Mouse (Mus musculus): ENCODE results near the gene Abca14. TPM values are rescaled to one million over a fixed set of nuclear protein-coding genes. Genes with fewer than 3 reads are reported as not detected.

Abca14 gene
- polyA plus RNA-seq (2014; fragmentation: Illumina TruSeq; extraction: RNeasy Lipid Tissue Mini Kit (QIAGEN cat#74804); ENCODE audit: low read depth, low replicate concordance): 1.1 TPM

GRCm38 (mm10) chr7:120203789-120204188, at the start of gene Abca14:
Abca14 (plus strand) TSS chr7:120203961.

GRCm38 (mm10) chr7:120173603-120174244, 30.0 kb upstream of the Abca14 start, which contains the start of gene Anks4b:
Anks4b (plus strand) TSS chr7:120173858.

DNA sequence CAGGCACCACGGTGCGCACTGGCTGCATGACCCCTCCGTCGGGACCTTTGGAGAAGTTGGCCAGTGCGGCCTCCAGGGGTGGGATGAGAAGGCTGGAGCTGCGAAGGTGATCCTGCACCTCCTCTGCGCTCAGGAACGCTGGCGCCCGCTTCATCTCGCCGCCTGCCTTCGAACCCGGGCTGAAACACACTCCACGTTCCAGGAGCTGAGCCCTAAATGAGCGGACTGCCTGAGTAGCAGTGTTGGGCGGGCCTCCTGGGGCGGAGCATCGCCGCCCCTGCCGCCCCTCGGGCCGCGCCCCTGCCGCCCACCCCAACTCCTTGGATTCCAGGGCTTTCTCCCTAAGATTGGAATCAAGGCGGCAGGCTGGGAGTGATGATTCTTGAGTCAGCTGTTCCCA, 2.0 kb upstream of the Abca14 start, which contains the start of gene Crym:
TSS of gene Crym (minus strand) at position 341 of the 400 bp plus-strand sequence.

DNA sequence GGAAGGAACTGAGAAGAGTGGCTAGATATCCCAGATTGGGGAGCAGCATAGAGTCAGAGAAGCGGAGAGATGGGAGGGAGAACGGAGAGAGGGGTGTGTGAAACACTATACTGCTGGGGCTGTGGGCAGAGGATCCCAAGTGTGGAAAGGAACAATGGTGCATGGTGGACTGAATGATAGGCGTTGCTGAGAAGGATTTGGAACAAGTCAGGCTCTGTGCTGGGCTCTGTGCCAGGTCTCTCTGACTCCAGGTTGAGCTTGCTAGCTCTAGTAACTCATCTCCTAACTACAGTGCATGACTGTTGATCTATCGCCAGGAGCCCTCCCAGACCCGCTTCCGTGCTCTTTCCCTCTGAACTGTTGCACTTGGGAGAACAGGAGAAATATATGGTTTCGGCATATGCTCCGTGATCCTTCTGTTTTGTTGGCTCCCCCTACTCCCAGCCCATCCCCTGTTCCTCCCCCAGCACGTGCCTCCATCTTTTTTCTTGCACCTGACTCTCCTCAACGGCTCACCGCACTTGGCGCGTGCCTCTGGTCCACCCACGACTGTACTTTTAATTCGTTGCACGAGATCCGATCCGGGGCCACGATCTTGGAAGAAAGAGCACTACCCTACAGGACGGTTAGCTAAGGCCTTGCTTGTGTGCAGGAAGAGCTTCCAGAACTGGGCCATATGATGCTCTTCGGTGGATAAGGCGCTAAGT, 124.5 kb downstream of the Abca14 start, which contains the start of gene Abca15:
TSS of gene Abca15 (plus strand) at position 584 of the 707 bp plus-strand sequence.

Other genes starting within 250 kb of the Abca14 start
- gene Dnah3, start 108.7 kb upstream of the Abca14 start, polyA plus RNA-seq (2014; fragmentation: Illumina TruSeq; extraction: RNeasy Lipid Tissue Mini Kit (QIAGEN cat#74804); ENCODE audit: low read depth, low replicate concordance): not detected
- gene Tmem159, start 101.6 kb upstream of the Abca14 start, polyA plus RNA-seq (2014; fragmentation: Illumina TruSeq; extraction: RNeasy Lipid Tissue Mini Kit (QIAGEN cat#74804); ENCODE audit: low read depth, low replicate concordance): 43.0 TPM
- 1.9 TPM for gene Zp2, start 58.7 kb upstream of the Abca14 start, polyA plus RNA-seq (2014; fragmentation: Illumina TruSeq; extraction: RNeasy Lipid Tissue Mini Kit (QIAGEN cat#74804); ENCODE audit: low read depth, low replicate concordance)
- gene Anks4b, start 30.1 kb upstream of the Abca14 start, polyA plus RNA-seq (2014; fragmentation: Illumina TruSeq; extraction: RNeasy Lipid Tissue Mini Kit (QIAGEN cat#74804); ENCODE audit: low read depth, low replicate concordance): 125 TPM
- gene Crym, start 1.9 kb upstream of the Abca14 start, polyA plus RNA-seq (2014; fragmentation: Illumina TruSeq; extraction: RNeasy Lipid Tissue Mini Kit (QIAGEN cat#74804); ENCODE audit: low read depth, low replicate concordance): 1.0 TPM
- gene Abca15, start 124.7 kb downstream of the Abca14 start, polyA plus RNA-seq (2014; fragmentation: Illumina TruSeq; extraction: RNeasy Lipid Tissue Mini Kit (QIAGEN cat#74804); ENCODE audit: low read depth, low replicate concordance): 0.22 TPM
- gene Abca16, start 205.7 kb downstream of the Abca14 start, polyA plus RNA-seq (2014; fragmentation: Illumina TruSeq; extraction: RNeasy Lipid Tissue Mini Kit (QIAGEN cat#74804); ENCODE audit: low read depth, low replicate concordance): not detected

All from sigmoid colon, adult 10 weeks (tissue).